Mouse (Mus musculus) cerebellum, adult 2 months (tissue): Measurements from ENCODE around the gene Apoe. TPM values are rescaled to one million over a fixed set of nuclear protein-coding genes. Genes with fewer than 3 reads are reported as not detected.
A peak's percentile ranks its signal among the peaks of the same experiment; 100 is the strongest.

ENCODE experiments used
- DNase-seq, 2 experiments: peaks; one replicate each; pipeline ENCODE4 v3.0.0; 2021
- H3K27ac ChIP-seq: fragments of 200-500 bp; 2 replicates; pipeline ENCODE4 v1.5.1; 2012; ENCODE audit warnings: low read length, control low read depth, inconsistent platforms; ENCODE audit not compliant: insufficient read depth
- H3K27me3 ChIP-seq: fragments of 200-500 bp; 2 replicates; pipeline ENCODE4 v1.6.1; 2012; ENCODE audit warnings: inconsistent platforms, mild to moderate bottlenecking, low read length, moderate library complexity; ENCODE audit not compliant: control insufficient read depth, insufficient read depth
- H3K4me1 ChIP-seq: fragments of 200-500 bp; 2 replicates; pipeline ENCODE4 v1.6.1; 2011; ENCODE audit warnings: low read length; ENCODE audit not compliant: control insufficient read depth, insufficient read depth
- H3K4me3 ChIP-seq: fragments of 200-500 bp; replicated peaks from 2 replicates; pipeline ENCODE3; 2011; ENCODE audit warnings: mild to moderate bottlenecking, low read depth, low read length, control low read depth; ENCODE audit not compliant: insufficient read depth
- CTCF ChIP-seq: fragments of 200-500 bp; IDR thresholded peaks from 2 replicates; pipeline ENCODE4 v1.5.1; 2011; ENCODE audit warnings: low read depth, mild to moderate bottlenecking, control low read depth, low read length, moderate library complexity, borderline replicate concordance; ENCODE audit not compliant: insufficient read depth
- POLR2A ChIP-seq: fragments of 200-500 bp; IDR thresholded peaks from 2 replicates; pipeline ENCODE4 v1.6.1; 2011; ENCODE audit warnings: low read length, control low read depth, borderline replicate concordance; ENCODE audit not compliant: insufficient read depth
- WGBS: fragments of 180-500 bp; shearing (Covaris S2); methylation state at CpG from one replicate; pipeline ENCODE4 v1.1.7; 2018; 5-methylcytosine and 5-hydroxymethylcytosine counted together
- polyA plus RNA-seq: library from polyadenylated mRNA; depleted of rRNA; stranded (reverse); fragments of >200 nt; gene quantifications from 2 replicates; pipeline ENCODE4 v1.2.3, GENCODE M21; 2012

Gene Apoe
- polyA plus RNA-seq, 1 experiment, result 2,936 TPM

DNA sequence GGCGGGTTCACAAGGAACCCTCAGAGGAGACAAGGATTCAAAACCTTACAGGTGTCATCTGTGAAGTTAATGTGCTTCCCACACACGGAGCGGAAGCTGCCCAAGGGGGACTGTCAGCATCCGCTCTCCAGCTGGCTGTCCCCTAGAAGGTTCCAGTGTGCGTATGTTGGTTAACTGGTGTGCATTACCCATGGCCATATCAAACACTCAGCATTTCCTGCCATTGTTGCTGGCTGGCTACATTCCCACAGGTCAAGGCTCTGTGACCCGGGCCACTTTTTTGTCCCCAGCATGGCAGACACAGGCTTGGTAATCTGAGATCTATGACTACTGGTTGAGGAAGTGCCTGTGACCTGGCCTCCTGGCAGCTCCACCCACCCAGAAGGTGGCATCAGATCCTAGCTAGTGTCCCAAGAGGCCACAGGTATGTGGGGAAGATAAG is 23.8 kb upstream of the Apoe start:
- WGBS, result 88% methylated on average over 6 of the region's 6 CpGs
- DNase-seq, result no peak

DNA sequence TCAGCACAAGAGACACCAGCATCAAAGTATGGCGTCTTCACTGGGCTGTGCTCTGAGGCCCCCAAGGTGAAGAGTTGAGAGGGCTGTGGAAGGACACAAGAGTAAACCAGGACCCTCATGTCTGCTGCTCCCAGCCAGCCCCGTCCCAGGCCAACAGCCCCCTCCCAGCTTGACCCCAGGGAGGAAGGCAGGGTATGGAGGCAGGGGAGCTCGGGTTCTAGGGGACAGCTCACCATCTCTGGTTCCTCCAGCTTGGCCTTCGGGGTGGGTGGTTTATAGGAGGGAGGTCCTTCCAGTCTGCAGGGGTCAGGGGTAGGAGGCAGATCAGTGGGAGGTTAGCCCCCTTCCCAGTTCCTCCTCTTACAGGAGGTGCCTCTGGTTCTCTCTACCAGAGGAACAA is 20.2 kb upstream of the Apoe start:
- no peak for TF ChIP-seq CTCF
- TF ChIP-seq POLR2A, result no peak
- no peak for DNase-seq
- 89% methylated on average over 4 of the region's 4 CpGs for WGBS
- Histone ChIP-seq H3K27me3 (no peaks in the 10 kb centered on the region), H3K27ac (no peak overlapping the region), H3K4me3 (no peak overlapping the region), H3K4me1 (no peaks in the 10 kb centered on the region)

More for the DNA sequence above, 23.8 kb upstream of the Apoe start:
- no peaks in the 10 kb centered on the region for H3K4me1 ChIP-seq
- no peak overlapping the region for H3K27ac ChIP-seq
- no peak overlapping the region for H3K4me3 ChIP-seq
- H3K27me3 ChIP-seq, result no peaks in the 10 kb centered on the region
- TF ChIP-seq POLR2A (no peak), CTCF (no peak)

DNA sequence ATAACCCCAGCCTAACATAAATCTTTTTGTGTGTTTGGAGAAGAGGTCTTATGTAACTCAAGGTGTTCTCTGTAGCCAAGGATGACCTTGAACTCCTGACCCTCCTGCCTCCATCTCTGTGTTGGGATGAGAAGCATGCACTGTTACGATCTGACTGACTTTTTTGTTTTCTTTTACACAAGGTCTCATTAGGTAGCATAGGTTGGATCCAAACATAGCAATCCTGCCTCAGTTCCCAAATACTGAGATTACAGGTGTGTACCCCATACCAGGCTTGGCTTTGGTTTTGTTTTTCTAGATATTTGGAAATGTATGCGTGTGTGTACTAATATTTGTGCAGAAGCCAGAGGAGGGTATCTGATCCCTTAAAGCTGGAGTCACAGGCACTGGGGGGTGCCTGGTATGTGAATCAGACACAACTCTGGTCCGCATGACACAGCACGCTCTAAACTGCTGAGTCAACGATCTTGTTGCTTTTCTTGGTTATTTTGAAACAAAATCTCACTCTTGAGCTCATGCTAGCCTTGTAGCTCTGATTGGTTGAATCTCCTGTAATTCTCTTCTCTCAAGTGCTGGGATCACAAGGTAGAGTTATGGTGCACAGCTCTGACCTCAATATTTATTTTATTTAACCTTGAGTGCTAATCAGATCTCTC is 19.4 kb upstream of the Apoe start:
- no peaks in the 10 kb centered on the region for H3K27me3 ChIP-seq
- WGBS, result 86% methylated on average over 5 of the region's 5 CpGs
- H3K27ac ChIP-seq, result no peak overlapping the region
- no peak for DNase-seq
- no peak for TF ChIP-seq POLR2A
- peaks cover 7% of the 10 kb centered on the region for H3K4me1 ChIP-seq
- H3K4me3 ChIP-seq, result no peak overlapping the region

DNA sequence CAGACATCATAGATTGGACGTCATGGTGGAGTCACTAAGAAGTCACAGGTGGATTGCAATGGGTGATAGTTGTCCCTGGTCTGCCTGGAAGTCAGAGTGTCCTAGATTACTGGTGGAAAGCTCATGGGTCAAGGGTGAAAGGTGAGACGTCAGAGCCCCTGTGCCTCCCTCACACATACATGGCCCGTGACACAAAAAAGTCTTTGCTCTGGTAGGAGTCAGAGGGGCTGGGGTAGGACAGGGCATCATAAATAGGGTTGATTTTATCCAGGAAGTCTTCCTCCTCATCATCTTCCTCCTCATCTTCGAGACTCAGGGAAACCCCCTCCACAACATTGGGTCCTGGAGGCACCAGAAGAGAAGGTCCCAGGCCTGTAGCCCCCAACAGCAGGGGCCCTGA is 18.4 kb upstream of the Apoe start:
- 87% methylated on average over 4 of the region's 4 CpGs for WGBS
- H3K27ac ChIP-seq, result no peak overlapping the region
- H3K4me3 ChIP-seq, result no peak overlapping the region
- H3K27me3 ChIP-seq, result no peaks in the 10 kb centered on the region
- no peak for TF ChIP-seq POLR2A
- no peak for TF ChIP-seq CTCF
- DNase-seq, result no peak
- H3K4me1 ChIP-seq, result peaks cover 8% of the 10 kb centered on the region

DNA sequence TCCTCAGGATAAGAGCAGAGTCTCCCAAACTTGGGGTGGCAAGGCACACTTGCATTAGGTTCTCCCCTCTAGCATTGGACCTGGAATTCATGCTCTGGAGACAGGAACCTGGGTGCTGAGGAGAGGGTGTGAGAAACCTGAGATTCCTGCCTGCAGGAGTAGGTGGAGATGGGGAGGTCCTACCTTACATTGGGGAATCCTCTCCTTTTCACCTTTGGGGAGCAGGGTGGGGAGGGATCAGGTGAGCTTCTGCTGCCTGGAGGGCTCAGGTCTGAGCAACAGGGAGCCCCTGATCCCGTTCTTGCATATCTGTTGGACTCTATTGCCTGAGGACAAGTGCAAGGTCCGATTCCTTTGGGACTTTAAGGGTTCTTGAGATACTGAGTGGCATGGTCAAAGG is 17.8 kb upstream of the Apoe start:
- 85% methylated on average over 2 of the region's 2 CpGs for WGBS
- TF ChIP-seq CTCF, result no peak
- TF ChIP-seq POLR2A, result no peak
- no peak overlapping the region for H3K4me3 ChIP-seq

DNA sequence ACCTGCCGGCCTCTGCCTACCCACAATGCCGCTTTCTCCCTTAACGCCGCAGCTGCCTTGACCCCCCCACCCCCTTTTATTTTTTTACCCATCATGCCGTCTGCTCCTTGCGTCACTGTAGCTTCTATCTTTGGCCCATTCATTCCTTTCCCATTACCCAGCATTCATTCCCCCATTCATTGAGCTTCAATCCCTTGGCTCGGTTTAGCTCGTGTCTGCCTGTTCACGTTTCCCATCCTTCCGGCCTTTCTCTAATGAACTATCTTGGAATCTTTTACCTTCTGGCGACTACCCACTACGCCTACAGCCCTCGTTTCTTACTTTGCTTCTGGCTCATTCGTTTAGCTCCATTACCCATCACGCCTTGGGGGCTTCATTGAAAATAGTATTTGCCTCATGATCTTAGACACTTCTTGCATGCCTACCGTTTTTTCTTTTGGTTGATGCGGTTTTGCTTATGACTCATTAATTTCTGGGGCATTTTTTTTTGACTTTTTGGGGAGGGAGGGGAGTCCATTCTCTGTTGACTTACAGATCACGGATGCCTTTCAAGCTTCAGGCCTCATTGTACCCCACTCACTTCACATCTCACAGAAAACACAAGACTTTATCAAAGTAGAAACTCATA is 17.2 kb upstream of the Apoe start:
- TF ChIP-seq POLR2A, result peak; percentile 43; the same call in 1 of the 2 replicates
- no peak for TF ChIP-seq CTCF
- WGBS, result 4% methylated on average over 18 of the region's 18 CpGs
- peaks cover 8% of the 10 kb centered on the region for H3K4me1 ChIP-seq
- H3K27ac ChIP-seq, result peak overlapping the region; percentile 52
- no peaks in the 10 kb centered on the region for H3K27me3 ChIP-seq
- peak overlapping the region; percentile 49 for H3K4me3 ChIP-seq
- no peak for DNase-seq

More for the DNA sequence above, 17.8 kb upstream of the Apoe start:
- DNase-seq, result peak in 1 of 2 experiments; percentile 18
- peaks cover 8% of the 10 kb centered on the region for H3K4me1 ChIP-seq
- no peak overlapping the region for H3K27ac ChIP-seq
- no peaks in the 10 kb centered on the region for H3K27me3 ChIP-seq

DNA sequence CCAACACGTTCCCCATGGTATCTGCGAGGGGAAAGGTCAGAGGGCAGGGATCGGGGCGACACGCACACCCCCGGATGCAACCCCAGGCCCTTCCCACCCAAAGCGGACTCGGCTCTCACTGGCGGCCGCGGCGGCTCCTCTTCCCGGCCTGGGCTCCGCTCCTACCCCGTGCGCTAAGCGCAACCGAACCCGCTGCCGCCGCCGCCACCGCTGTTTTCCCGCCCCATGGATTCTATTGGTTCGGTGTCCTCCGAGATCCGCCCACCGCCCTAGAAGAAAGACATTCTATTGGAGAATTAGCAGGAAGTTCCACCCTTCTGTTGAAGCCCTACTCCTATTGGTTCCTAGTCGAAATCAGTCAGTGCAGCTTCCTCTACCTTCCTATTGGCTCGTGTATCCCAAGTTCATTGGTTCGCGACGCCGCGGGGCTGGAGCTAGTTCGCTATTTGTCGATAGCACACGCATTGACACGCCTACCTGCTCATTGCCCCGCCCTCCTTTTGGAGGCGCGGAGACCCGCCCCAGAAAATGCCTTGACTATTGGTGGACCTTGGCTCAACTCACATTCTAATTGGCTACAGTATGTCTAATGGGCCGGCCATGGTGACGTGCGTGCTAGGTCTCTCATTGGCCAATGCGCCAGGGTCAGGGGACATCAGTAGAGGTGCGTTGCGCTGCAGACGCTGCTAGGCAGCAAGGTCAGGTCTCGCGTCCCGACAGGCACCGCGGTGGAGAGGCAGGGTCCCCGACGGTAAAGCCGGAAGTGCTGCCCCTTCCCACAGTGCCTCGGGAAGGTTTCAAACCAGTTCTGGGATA is 16.5 kb upstream of the Apoe start, which contains the start of gene Tomm40:
Gene Tomm40 (minus strand): TSS at position 200 of the 816 bp plus-strand sequence.
- Histone ChIP-seq H3K27me3 (no peaks in the 10 kb centered on the region), H3K4me3 (peak within 1 kb of the TSS; percentile 81), H3K4me1 (peaks cover 8% of the 10 kb centered on the region), H3K27ac (peak within 1 kb of the TSS; percentile 52)
- peak; percentile 99 to 100 for DNase-seq
- WGBS, result under 1% methylated on average over 57 of the region's 59 CpGs
- TF ChIP-seq POLR2A, result peak; percentile 51; the same call in 1 of the 2 replicates
- no peak for TF ChIP-seq CTCF
